Mouse (Mus musculus) thymus, postnatal 4 days (tissue): ENCODE data around the gene Smchd1.

Experiments
- DNase-seq: peaks from one replicate; pipeline ENCODE4 v3.0.0; 2021

Gene Smchd1

DNA sequence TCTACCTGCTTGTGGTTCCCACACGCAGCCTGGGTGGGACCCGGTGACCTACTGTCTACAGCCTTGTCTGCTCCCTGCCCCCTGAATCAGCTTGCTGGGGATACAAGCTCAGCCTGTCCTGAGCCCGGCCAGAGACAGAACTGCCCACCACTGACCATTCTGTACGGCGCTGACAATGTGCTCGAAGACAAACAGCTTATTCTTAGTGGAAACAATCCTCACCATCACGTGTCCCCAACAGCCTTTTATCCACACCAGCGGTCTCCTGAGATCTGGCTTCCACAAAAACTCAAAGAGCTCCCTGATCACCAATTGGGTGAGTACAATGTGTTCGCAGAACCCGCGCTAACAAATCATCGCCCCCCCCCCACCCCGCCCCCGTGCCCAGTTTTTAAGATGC lies 166.0 kb downstream of the Smchd1 start:
- DNase-seq = no peak

GRCm38 (mm10) chr17:71308296-71308695 lies 166.8 kb downstream of the Smchd1 start:
- no peak for DNase-seq

DNA sequence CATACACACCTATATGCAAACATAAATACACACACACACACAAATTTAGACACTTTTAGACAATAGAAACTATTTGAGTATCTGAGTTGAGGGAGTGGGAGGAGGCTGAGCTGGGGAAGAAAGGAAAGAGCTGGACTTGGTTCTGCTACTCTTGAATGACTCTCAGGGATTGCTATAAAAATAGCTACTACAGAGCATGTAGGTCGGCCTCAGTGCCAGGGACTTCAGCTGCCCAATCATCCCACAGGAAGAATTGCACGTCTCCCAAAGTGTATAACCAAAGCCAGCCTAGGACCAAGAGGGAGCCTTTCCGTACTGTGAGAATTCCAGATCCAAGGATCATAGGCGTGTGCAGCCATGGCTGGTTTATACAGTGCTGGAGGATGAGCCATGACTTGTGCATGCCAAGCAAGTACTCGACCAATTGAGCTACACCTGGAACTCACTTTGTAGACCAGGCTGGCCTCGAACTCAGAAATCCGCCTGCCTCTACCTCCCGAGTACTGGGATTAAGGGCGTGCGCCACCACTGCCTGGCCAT lies 167.8 kb downstream of the Smchd1 start:
- DNase-seq = no peak

- DNase-seq = no peak
Observed at GRCm38 (mm10) chr17:71306716-71307115, 168.4 kb downstream of the Smchd1 start.

GRCm38 (mm10) chr17:71306091-71306490 lies 169.1 kb downstream of the Smchd1 start:
- no peak for DNase-seq

DNA sequence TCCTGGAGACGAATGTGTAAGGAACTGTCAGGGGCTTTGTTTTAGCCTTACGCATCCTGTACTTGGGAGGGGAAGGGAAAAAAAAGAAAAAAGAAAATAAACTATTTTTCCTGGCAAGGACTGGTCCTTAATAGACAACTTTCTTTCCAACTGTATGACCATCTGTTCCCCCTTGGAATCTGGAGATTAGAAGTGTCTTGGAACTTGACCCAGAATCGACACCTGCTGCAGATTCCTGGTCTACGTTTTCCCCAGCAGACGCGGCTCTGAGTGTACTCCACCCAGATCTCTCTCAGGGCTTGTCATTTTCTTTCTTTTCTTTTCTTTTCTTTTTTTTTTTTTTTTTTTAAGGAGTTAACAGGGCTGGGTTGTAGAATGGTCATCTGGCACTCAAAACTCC lies 171.7 kb downstream of the Smchd1 start:
- DNase-seq = no peak

- DNase-seq = no peak
Observed at GRCm38 (mm10) chr17:71301413-71301812, 173.7 kb downstream of the Smchd1 start.

- DNase-seq = no peak
Observed at GRCm38 (mm10) chr17:71300338-71300737, 174.8 kb downstream of the Smchd1 start.

DNA sequence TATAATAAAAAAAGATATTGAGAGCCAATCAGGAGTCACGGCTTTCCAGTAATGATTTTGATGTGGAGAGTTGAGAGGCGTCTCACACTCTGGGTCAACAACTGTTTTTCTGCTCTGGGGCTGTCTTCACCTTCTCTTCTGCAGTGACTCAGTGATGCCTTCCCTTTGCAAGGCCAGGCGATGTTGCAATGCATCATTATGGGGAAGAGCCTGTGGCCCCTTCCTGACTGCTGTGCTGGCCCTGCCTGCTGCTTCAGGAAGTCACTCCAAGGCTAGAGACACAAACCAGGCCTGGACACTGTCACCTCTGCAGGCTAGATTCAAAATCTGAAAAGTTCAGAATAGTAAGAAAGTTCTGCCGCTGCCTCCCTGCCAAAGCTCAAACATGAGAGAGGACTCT lies 175.3 kb downstream of the Smchd1 start:
- DNase-seq = no peak

GRCm38 (mm10) chr17:71294570-71294969 lies 180.6 kb downstream of the Smchd1 start:
- no peak for DNase-seq
